Mouse (Mus musculus) megakaryocyte progenitor cell, adult 5-6 weeks (primary cell): ENCODE results near the gene Tnmd. TPM values are rescaled to one million over a fixed set of nuclear protein-coding genes. Genes with fewer than 3 reads are reported as not detected.
A peak's percentile ranks its signal among the peaks of the same experiment; 100 is the strongest.

Source experiments
- ATAC-seq: replicated peaks from 2 replicates; pipeline ENCODE4 v1.8.0; 2016; ENCODE audit warnings: mild to moderate bottlenecking, moderate TSS enrichment, inconsistent platforms; ENCODE audit not compliant: poor library complexity
- total RNA-seq, 2 experiments: library from RNA; stranded (forward) in 1 of 2; stranded (reverse) in 1 of 2; fragments of 157-497, 149-512 nt in 1 of 2; fragments of 200-1000 nt in 1 of 2; gene quantifications; 2 replicates each; pipeline versions ENCODE4 v1.2.3 to v1.2.4; 2015 to 2017

The Tnmd gene
- not detected in 2 replicates for total RNA-seq (2015)
- total RNA-seq (2017): not detected in 2 replicates

GRCm38 (mm10) chrX:133850680-133851079 is at the start of gene Tnmd:
Gene Tnmd, plus strand, starts transcription at chrX:133850980.
- ATAC-seq: no peak

GRCm38 (mm10) chrX:133853637-133854036 is 2.9 kb downstream of the Tnmd start:
- no peak for ATAC-seq

- peak; percentile 97 for ATAC-seq
Observed at GRCm38 (mm10) chrX:133869743-133870142, 19.0 kb downstream of the Tnmd start.

GRCm38 (mm10) chrX:133887308-133887707 is 36.5 kb downstream of the Tnmd start:
- ATAC-seq: peak; percentile 55

- no peak for ATAC-seq
Observed at GRCm38 (mm10) chrX:133888111-133888510, 37.3 kb downstream of the Tnmd start.

GRCm38 (mm10) chrX:133898014-133898542 is 47.3 kb downstream of the Tnmd start, which contains the start of gene Tspan6:
Gene Tspan6, minus strand, starts transcription at chrX:133898429.
- peak; percentile 99 for ATAC-seq

GRCm38 (mm10) chrX:133908261-133908660 is 57.5 kb downstream of the Tnmd start, which contains the start of gene Srpx2:
Gene Srpx2, plus strand, starts transcription at chrX:133908426.
- ATAC-seq: no peak

GRCm38 (mm10) chrX:133911397-133912103 is 60.8 kb downstream of the Tnmd start:
- no peak for ATAC-seq

- no peak for ATAC-seq
Observed at GRCm38 (mm10) chrX:133913006-133913405, 62.2 kb downstream of the Tnmd start.

- ATAC-seq: no peak
Observed at GRCm38 (mm10) chrX:133914219-133914618, 63.4 kb downstream of the Tnmd start.

Other genes starting within 250 kb of the Tnmd start
- gene Pcdh19, start 162.0 kb upstream of the Tnmd start, total RNA-seq (2015): not detected in 2 replicates
- not detected in 2 replicates for gene Pcdh19, start 162.0 kb upstream of the Tnmd start, total RNA-seq (2017)
- 2.0 and 3.8 TPM in 2 replicates for gene Tspan6, start 47.4 kb downstream of the Tnmd start, total RNA-seq (2015)
- 3.0 and 3.9 TPM in 2 replicates for gene Tspan6, start 47.4 kb downstream of the Tnmd start, total RNA-seq (2017)
- gene Srpx2, start 57.4 kb downstream of the Tnmd start, total RNA-seq (2015): not detected in 2 replicates
- not detected in 2 replicates for gene Srpx2, start 57.4 kb downstream of the Tnmd start, total RNA-seq (2017)
- gene Sytl4, start 130.8 kb downstream of the Tnmd start, total RNA-seq (2015): 1.3 and 1.9 TPM in 2 replicates
- 2.2 and 5.2 TPM in 2 replicates for gene Sytl4, start 130.8 kb downstream of the Tnmd start, total RNA-seq (2017)
- gene Cstf2, start 208.2 kb downstream of the Tnmd start, total RNA-seq (2015): 65.6 and 75.7 TPM in 2 replicates
- 83.0 and 93.4 TPM in 2 replicates for gene Cstf2, start 208.2 kb downstream of the Tnmd start, total RNA-seq (2017)